Mouse (Mus musculus): ENCODE data around the gene Aatf. TPM values are rescaled to one million over a fixed set of nuclear protein-coding genes. Genes with fewer than 3 reads are reported as not detected.

Gene Aatf
- 56.4 and 57.8 TPM in 2 replicates for polyA plus RNA-seq (2016; fragmentation: Nextera tagmentation; extraction: Ambion mirVana)

DNA sequence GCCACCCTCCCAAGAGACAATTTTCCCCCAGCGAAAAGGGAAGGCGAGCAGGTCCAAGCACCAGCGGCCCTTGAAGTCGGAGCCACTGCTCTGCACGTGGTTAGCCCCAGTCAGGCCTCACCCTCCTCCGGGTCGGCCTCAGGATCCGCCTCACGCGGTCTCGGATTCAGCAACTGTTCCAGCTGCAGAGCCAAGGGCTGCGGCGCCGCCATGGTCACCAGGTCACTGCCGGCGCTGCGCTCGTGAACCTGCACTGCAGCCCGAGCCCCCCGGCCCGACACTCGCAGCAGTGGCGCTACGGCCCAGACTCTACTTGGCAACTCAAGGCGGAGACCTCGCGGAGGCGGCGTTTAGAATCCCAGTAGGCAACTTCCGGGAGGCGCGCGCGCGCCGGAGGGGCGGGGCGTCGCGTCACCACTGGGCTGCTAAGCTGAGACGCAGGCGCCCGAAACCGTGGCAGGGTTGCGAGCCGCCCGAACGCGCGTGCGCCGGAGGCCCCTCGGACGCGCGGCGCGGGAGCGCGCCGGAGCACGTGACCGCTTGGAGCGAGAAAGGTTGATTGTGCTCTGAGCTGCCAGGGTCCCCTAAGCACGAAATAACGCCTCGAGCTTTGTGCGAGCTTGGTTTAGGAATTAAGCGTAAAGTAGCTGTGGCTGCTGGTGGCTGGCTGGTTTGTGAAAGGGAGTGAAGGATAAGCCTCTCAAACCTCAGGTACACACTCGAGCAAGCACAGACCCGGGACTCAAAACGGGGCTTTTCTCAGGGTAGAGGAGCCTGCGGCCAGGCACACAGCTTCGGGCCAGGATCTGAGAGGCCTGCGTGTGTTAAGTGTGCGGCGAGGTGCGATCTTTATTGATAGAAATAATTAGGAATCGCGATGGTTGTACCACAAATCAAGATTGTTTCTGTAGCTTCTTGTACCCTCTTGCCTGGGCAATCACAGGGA is at the start of gene Aatf:
Gene Aatf (minus strand): TSS at position 352 of the 946 bp plus-strand sequence.
- peaks cover 32% of the 10 kb centered on the region for H3K36me3 ChIP-seq
- H3K27me3 ChIP-seq (ENCODE audit: low read depth, poor library complexity, severe bottlenecking) = peaks cover 46% of the 10 kb centered on the region
- peak; percentile 99 for DNase-seq (ENCODE audit: low spot score)
- under 1% methylated on average over 80 of the region's 80 CpGs for WGBS
- peak within 1 kb of the TSS; percentile 88 for H3K27ac ChIP-seq (replicated peaks)
- peak within 1 kb of the TSS; percentile 72 for H3K4me3 ChIP-seq
- H3K4me1 ChIP-seq = peaks cover 26% of the 10 kb centered on the region
- no peaks in the 10 kb centered on the region for H3K9me3 ChIP-seq (replicated peaks)

DNA sequence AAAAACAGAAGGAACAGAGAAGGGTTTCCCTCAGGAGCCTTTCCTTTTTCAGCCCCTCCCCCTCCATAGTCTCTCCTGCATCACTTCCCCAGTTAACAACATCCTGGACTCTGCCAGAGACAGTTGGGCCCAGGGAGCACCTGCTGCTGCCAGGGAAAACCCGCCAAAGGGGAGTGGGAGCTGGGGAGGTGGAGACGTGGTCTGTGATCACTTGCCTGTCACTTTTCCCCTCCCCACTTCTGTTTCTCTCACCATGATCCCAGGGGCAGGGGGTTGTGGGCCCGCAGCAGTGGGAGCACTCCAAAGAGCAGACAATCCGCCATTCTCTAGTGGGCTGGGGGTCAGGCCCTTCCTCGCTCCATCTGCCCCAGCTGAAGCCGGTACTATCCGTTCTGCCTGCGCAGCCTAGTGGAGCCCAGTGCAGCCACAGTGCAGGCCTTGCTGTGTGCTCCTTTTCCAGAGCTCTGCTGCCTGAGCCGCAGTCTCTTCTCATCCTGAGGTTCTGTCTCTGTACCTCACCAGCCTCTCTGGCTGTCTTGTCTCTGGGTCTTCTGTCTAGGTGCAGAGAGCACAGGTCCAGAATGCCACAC is 49.5 kb upstream of the Aatf start:
- peak; percentile 48 for DNase-seq (ENCODE audit: low spot score)

DNA sequence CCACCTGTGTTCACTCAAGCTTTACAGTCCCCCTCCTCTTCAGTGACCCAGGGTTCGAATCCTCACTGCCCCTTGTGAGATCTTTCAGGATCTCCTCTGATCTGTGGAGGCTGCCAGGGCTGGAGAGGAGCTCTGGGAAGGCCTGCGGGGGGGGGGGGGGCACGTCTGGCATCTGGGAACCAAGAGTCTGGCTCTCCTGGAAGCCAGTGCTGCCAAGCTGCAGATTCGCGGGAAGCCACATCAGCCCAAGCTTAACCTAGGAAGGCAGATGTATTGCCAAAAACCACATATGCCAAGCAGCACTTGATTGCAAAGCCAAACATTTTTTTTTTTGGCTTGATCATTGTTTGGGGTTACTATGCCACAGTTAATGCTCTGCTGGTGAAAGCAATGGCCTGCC is 48.2 kb upstream of the Aatf start:
- H3K4me3 ChIP-seq = no peak overlapping the region
- no peak overlapping the region; the same call in 1 of the 2 replicates for H3K27ac ChIP-seq (replicated peaks)
- 81% methylated on average over 5 of the region's 5 CpGs for WGBS
- peaks cover 40% of the 10 kb centered on the region for H3K27me3 ChIP-seq (ENCODE audit: low read depth, poor library complexity, severe bottlenecking)
- no peak for DNase-seq (ENCODE audit: low spot score)
- no peaks in the 10 kb centered on the region for H3K9me3 ChIP-seq (replicated peaks)
- peaks cover 39% of the 10 kb centered on the region for H3K4me1 ChIP-seq
- H3K36me3 ChIP-seq = no peaks in the 10 kb centered on the region

More for the DNA sequence above, 49.5 kb upstream of the Aatf start:
- Histone ChIP-seq H3K36me3 (no peaks in the 10 kb centered on the region), H3K4me1 (peaks cover 44% of the 10 kb centered on the region), H3K4me3 (peak overlapping the region; percentile 28; the same call in 1 of the 2 replicates), H3K27me3 (ENCODE audit: low read depth, poor library complexity, severe bottlenecking) (peaks cover 53% of the 10 kb centered on the region), H3K9me3 (replicated peaks) (no peaks in the 10 kb centered on the region), H3K27ac (replicated peaks) (peak overlapping the region; percentile 75)
- WGBS = 14% methylated on average over 9 of the region's 9 CpGs

DNA sequence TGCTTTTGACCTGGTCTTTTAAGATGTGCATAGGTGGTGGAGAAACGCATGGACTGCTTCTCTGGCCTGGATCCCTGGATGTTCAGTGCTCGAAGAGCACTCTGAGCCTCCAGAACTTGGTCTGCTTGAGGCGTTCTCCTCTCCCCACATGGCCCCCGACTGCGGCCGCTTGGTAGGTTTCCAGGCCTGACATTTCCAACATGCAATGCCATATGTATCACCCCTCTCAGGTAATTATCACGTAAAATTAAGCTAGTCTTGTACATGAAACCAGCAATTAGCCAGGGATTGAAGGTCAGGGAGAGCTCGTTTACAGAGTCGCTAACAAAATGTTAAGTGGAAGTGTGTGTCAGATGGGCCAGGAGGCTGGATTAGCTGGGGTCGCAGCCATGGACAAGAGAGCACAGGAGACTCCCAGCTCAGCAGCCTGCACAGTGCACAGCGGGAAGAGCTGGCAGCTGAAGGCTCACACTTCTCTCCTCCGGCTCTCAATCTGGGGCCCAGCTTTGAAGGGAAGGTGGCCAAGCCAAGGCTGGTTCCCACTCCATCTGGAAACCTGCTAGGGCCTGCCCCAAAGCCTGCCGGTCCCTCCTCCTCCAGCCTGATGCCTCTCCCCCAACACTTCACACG is 40.6 kb upstream of the Aatf start:
- H3K27me3 ChIP-seq (ENCODE audit: low read depth, poor library complexity, severe bottlenecking) = peaks cover 22% of the 10 kb centered on the region
- 87% methylated on average over 14 of the region's 14 CpGs for WGBS
- no peaks in the 10 kb centered on the region for H3K9me3 ChIP-seq (replicated peaks)
- H3K27ac ChIP-seq (replicated peaks) = no peak overlapping the region
- no peak overlapping the region for H3K4me3 ChIP-seq
- DNase-seq (ENCODE audit: low spot score) = no peak
- no peaks in the 10 kb centered on the region for H3K36me3 ChIP-seq
- H3K4me1 ChIP-seq = peaks cover 7% of the 10 kb centered on the region; the same call in 1 of the 2 replicates

DNA sequence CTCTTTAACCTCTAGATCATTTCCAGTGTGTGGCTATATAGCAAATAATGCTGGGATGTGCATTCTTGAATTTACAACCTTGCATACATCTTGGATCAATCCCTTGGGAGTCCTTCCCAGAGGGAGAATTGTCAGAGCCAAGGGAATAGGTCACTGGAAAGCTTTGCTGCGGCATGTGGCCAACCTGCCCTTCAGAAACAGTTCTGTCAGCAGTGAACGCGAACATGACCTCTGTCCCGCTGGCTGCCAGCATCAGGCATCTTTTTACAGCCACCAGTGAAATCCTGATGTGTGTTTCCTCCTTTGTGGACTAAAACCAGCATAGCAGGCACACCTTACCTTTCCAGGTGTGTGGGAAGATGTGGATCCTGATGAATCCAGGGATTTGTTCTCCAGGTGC is 38.0 kb upstream of the Aatf start:
- WGBS = 92% methylated on average over 4 of the region's 4 CpGs
- peaks cover 22% of the 10 kb centered on the region for H3K27me3 ChIP-seq (ENCODE audit: low read depth, poor library complexity, severe bottlenecking)

DNA sequence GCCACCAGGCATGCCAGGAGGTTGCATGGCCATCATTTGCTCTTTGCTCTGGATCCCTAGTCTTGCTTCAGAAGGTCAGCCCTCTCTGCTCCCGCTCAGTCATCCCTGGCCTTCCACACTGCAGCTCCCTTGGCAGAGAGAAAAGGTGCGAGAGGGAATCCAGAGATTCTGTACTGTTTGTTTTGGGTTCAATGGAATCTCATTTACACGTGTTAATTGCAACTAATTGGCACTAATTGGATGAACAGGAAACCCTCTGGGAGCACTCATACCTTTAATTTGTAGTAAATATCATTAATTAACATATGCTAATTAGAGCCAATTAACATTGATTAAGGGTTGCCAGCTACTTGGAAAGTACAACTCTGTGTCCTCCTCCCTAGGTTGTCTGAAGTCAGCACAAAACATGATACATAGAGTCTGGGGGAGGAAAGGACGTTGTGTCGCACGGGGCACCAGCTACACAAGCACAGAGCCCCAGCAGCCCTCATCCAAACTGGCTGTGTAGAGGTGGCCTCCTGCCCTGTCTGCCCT is 36.0 kb upstream of the Aatf start:
- Histone ChIP-seq H3K27me3 (ENCODE audit: low read depth, poor library complexity, severe bottlenecking) (peaks cover 23% of the 10 kb centered on the region), H3K4me3 (no peak overlapping the region), H3K36me3 (no peaks in the 10 kb centered on the region), H3K27ac (replicated peaks) (0 out of 2 replicates have a peak overlapping the region, but pooled peaks have one; percentile 33), H3K4me1 (peaks cover 18% of the 10 kb centered on the region), H3K9me3 (replicated peaks) (no peaks in the 10 kb centered on the region)
- no peak for DNase-seq (ENCODE audit: low spot score)
- 57% methylated on average over 6 of the region's 6 CpGs for WGBS

More for the DNA sequence above, 38.0 kb upstream of the Aatf start:
- H3K9me3 ChIP-seq (replicated peaks) = no peaks in the 10 kb centered on the region
- H3K27ac ChIP-seq (replicated peaks) = no peak overlapping the region
- H3K36me3 ChIP-seq = no peaks in the 10 kb centered on the region
- DNase-seq (ENCODE audit: low spot score) = no peak
- no peak overlapping the region for H3K4me3 ChIP-seq
- peaks cover 18% of the 10 kb centered on the region for H3K4me1 ChIP-seq

DNA sequence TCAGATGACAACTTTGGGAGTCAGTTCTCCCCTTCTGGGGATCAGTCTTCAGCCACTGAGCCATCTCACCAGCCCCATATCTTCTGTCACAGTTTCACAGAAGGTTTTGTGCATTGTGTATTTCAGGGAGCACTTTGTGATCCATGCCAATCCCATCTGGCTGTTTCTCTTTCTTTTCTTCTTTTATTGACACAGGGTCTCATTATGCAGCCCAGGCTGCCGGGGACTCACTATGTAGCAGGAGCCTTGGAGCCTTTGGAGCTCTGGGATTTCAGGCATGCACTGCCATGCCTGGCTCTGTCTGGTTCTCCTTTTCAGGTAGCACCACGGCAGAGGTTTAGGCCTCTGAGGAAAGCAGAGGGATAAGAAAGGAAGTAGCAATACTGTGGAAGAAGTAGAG is 35.0 kb upstream of the Aatf start:
- no peak for DNase-seq (ENCODE audit: low spot score)
- H3K27me3 ChIP-seq (ENCODE audit: low read depth, poor library complexity, severe bottlenecking) = peaks cover 27% of the 10 kb centered on the region
- WGBS = 37% methylated on average over 2 of the region's 2 CpGs
- H3K9me3 ChIP-seq (replicated peaks) = no peaks in the 10 kb centered on the region
- peaks cover 18% of the 10 kb centered on the region for H3K4me1 ChIP-seq
- H3K36me3 ChIP-seq = no peaks in the 10 kb centered on the region
- H3K4me3 ChIP-seq = no peak overlapping the region
- no peak overlapping the region; the same call in 1 of the 2 replicates for H3K27ac ChIP-seq (replicated peaks)

DNA sequence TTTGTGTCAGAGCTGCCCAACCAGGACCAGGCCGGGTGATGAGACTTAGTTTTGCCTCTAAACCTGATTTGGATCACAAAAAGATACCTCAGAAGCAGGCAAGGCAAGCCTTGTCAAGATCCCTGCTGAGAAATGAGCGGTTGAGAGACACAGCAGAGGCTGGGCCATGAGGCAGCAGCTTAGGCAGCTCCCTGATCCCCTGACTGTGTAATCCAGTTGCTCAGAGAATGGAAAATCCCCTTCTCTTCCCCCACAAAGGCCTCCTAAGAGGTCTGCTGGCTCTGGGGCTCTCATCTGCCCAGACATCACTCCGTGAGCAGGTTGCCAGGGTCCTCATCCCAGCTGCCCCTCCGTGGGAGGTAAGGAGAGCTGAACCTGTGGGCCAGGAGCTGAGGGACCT is 26.7 kb upstream of the Aatf start:
- peaks cover 26% of the 10 kb centered on the region for H3K4me1 ChIP-seq
- H3K9me3 ChIP-seq (replicated peaks) = no peaks in the 10 kb centered on the region
- H3K27me3 ChIP-seq (ENCODE audit: low read depth, poor library complexity, severe bottlenecking) = peaks cover 73% of the 10 kb centered on the region
- DNase-seq (ENCODE audit: low spot score) = peak; percentile 26
- peak overlapping the region; percentile 69 for H3K27ac ChIP-seq (replicated peaks)
- no peak overlapping the region for H3K4me3 ChIP-seq
- 5% methylated on average over 4 of the region's 4 CpGs for WGBS
- H3K36me3 ChIP-seq = no peaks in the 10 kb centered on the region

DNA sequence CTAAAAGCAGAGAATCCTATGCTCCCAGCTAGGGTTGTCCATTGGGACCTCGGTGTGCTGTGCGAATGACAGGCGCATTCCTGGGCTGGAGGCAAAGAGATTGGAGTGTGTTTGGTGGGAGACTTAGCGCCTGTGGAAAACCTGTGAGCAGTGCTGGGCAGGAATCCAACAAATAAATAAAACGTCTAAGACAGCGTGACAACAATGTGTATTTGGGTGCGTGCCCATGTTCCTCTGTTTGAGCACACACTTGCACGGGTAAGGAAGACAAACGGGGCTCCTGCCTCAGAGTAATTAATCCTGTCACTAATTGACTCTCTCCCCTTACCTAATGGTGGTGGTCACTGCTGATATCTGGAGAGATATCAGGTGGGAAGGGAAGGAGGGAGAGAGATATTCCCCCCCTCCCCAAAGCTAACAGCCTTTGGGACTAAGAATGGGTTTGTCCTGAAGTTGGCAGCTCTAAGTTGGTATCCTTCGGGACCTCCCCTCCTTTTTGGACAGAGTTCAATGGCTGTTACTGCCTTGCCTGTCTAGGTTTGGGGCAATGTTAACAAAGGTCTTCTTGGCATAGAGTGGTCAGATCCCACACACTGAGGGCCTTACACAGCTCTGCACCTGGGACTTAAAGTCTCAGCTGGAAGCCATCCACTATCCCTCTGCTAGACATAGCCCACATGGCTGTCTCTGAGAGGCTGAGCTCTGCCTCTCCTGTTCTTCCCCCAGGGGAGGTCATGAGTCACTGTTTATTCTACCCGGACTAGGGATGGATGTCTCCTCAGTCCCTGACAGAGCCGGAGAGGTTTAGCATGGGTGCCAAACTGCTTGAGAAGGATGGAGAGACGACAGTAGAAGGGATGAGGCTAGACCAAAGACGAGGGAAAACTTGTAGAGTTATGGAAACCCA is 16.7 kb upstream of the Aatf start:
- peaks cover 42% of the 10 kb centered on the region for H3K4me1 ChIP-seq
- H3K27ac ChIP-seq (replicated peaks) = no peak overlapping the region
- no peak for DNase-seq (ENCODE audit: low spot score)
- peaks cover 100% of the 10 kb centered on the region for H3K27me3 ChIP-seq (ENCODE audit: low read depth, poor library complexity, severe bottlenecking)
- no peaks in the 10 kb centered on the region for H3K9me3 ChIP-seq (replicated peaks)
- no peaks in the 10 kb centered on the region for H3K36me3 ChIP-seq
- 0 out of 2 replicates have a peak overlapping the region, but pooled peaks have one; percentile 65 for H3K4me3 ChIP-seq
- WGBS = 9% methylated on average over 14 of the region's 14 CpGs

DNA sequence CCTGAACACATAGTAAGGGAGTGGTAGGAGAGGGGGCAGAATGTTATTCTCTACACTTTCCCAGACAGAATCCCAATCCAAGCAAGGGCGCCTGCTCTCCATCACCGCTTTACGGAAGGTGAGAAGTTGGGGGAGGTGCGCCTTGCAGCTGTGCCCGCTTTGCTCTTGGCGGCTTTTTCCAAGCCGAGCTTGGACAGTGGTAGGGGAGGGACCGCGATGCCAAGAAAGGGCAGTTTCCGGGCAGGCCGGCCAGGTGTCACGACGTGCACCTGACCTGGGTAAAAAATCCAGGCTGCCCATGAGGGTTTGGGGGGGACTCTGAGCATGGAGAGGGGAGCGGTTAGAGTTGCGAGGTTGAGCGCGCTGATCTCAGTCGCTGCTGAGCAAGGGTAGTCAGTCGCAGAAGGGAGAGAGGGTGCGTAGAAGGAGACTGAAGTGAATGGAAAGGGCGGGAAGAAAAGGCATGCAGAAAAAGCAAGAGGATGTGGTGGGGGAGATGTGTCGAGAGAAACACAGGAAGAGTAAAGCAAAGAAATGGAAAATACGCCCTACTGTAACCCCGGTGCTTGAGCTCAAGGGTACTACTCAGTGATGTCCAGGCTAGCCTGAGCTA is 15.9 kb upstream of the Aatf start:
- Histone ChIP-seq H3K4me3 (peak overlapping the region; percentile 65), H3K27me3 (ENCODE audit: low read depth, poor library complexity, severe bottlenecking) (peaks cover 100% of the 10 kb centered on the region), H3K4me1 (peaks cover 45% of the 10 kb centered on the region), H3K27ac (replicated peaks) (no peak overlapping the region), H3K9me3 (replicated peaks) (no peaks in the 10 kb centered on the region), H3K36me3 (no peaks in the 10 kb centered on the region)
- under 1% methylated on average over 24 of the region's 24 CpGs for WGBS
- DNase-seq (ENCODE audit: low spot score) = peak; percentile 37

All from midbrain, embryonic 10.5 days (tissue).